Mouse (Mus musculus) neural tube, embryonic 14.5 days (tissue): ENCODE results near the gene Lsm2. TPM values are rescaled to one million over a fixed set of nuclear protein-coding genes. Genes with fewer than 3 reads are reported as not detected.
"Not testable (repeated sequence)": the region's sequence is repeated elsewhere in the genome, so short reads cannot be mapped to it uniquely, and the experiment has no call there.

Experiments
- ATAC-seq: fragments of 200-750 bp; cut with Nextera tagmentation; 2 replicates; pipeline ENCODE4 v1.8.0; 2017; ENCODE audit warnings: low read depth, mild to moderate bottlenecking, moderate TSS enrichment, moderate library complexity
- H3K27ac ChIP-seq: fragments of 300-500 bp; sonication (generic); 2 replicates; pipeline ENCODE4 v1.5.1; 2014; ENCODE audit warnings: low read depth, mild to moderate bottlenecking, control low read depth, low read length, moderate library complexity, mixed read lengths
- H3K27me3 ChIP-seq: fragments of 300-500 bp; sonication (generic); 2 replicates; pipeline ENCODE4 v1.6.1; 2014; ENCODE audit warnings: low read length; ENCODE audit not compliant: control insufficient read depth, insufficient read depth
- H3K36me3 ChIP-seq: fragments of 300-500 bp; sonication (generic); 2 replicates; pipeline ENCODE4 v1.6.1; 2014; ENCODE audit warnings: low read length, mixed read lengths; ENCODE audit not compliant: control insufficient read depth, insufficient read depth
- H3K4me1 ChIP-seq: fragments of 300-500 bp; sonication (generic); 2 replicates; pipeline ENCODE4 v1.6.1; 2014; ENCODE audit warnings: low read length; ENCODE audit not compliant: control insufficient read depth, insufficient read depth
- H3K4me2 ChIP-seq: fragments of 300-500 bp; sonication (generic); 2 replicates; pipeline ENCODE4 v1.6.1; 2014; ENCODE audit warnings: mild to moderate bottlenecking, low read depth, low read length, control low read depth
- H3K4me3 ChIP-seq: fragments of 300-500 bp; sonication (generic); 2 replicates; pipeline ENCODE4 v1.5.1; 2014; ENCODE audit warnings: low read depth, low read length, control low read depth, mixed read lengths
- H3K9ac ChIP-seq: fragments of 300-500 bp; sonication (generic); replicated peaks from 2 replicates; pipeline ENCODE4 v1.6.1; 2014; ENCODE audit warnings: low read depth, mild to moderate bottlenecking, control low read depth, low read length, mixed read lengths
- H3K9me3 ChIP-seq: fragments of 300-500 bp; sonication (generic); 2 replicates; pipeline ENCODE4 v1.6.1; 2016; ENCODE audit warnings: low read length; ENCODE audit not compliant: control insufficient read depth
- WGBS: fragments of 180-500 bp; shearing (Covaris S2); extraction: QIAGEN DNeasy Blood & Tissue Kit; methylation state at CpG from one replicate; pipeline ENCODE4 v1.1.7; 2014; 5-methylcytosine and 5-hydroxymethylcytosine counted together
- polyA plus RNA-seq: library from polyadenylated mRNA; unstranded; fragments of >200 nt; fragmentation: Nextera tagmentation; extraction: Ambion mirVana; gene quantifications from 2 replicates; pipeline ENCODE4 v1.2.1, GENCODE M21; 2014

The Lsm2 gene
- polyA plus RNA-seq, 1 experiment from 2014 or later: 89.5 TPM

GRCm38 (mm10) chr17:35027277-35028068, 45.8 kb downstream of the Lsm2 start, which contains the start of gene Sapcd1:
Gene Sapcd1 (minus strand): TSS chr17:35028016.
- no peak within 1 kb of the TSS for H3K4me3 ChIP-seq
- WGBS: 27% methylated on average over 13 of the region's 13 CpGs
- ATAC-seq: peak; percentile 71; the same call in 1 of the 2 replicates
- H3K27me3 ChIP-seq: no peaks in the 10 kb centered on the region
- H3K4me1 ChIP-seq: 0 out of 2 replicates have a peak, but pooled peaks cover 2% of the 10 kb centered on the region
- no peak within 1 kb of the TSS; the same call in 1 of the 2 replicates for H3K4me2 ChIP-seq
- no peaks in the 10 kb centered on the region for H3K9me3 ChIP-seq
- H3K27ac ChIP-seq: peak within 1 kb of the TSS; percentile 3
- H3K36me3 ChIP-seq: no peaks in the 10 kb centered on the region
- peak within 1 kb of the TSS; percentile 21; the same call in 1 of the 2 replicates for H3K9ac ChIP-seq

GRCm38 (mm10) chr17:35028315-35028714, 46.7 kb downstream of the Lsm2 start:
- Histone ChIP-seq H3K9ac (no peak overlapping the region), H3K4me2 (no peak overlapping the region), H3K4me3 (no peak overlapping the region), H3K36me3 (no peaks in the 10 kb centered on the region), H3K27ac (no peak overlapping the region), H3K4me1 (0 out of 2 replicates have a peak, but pooled peaks cover 2% of the 10 kb centered on the region), H3K9me3 (no peaks in the 10 kb centered on the region), H3K27me3 (no peaks in the 10 kb centered on the region)
- no peak for ATAC-seq
- WGBS: 92% methylated on average over 2 of the region's 2 CpGs

GRCm38 (mm10) chr17:35029691-35030532, 48.2 kb downstream of the Lsm2 start:
- 27% methylated on average over 19 of the region's 19 CpGs for WGBS
- Histone ChIP-seq H3K4me3 (no peak overlapping the region), H3K9ac (no peak overlapping the region; the same call in 1 of the 2 replicates), H3K27me3 (no peaks in the 10 kb centered on the region), H3K27ac (no peak overlapping the region), H3K4me2 (peak overlapping the region; percentile 35), H3K36me3 (no peaks in the 10 kb centered on the region), H3K9me3 (no peaks in the 10 kb centered on the region), H3K4me1 (0 out of 2 replicates have a peak, but pooled peaks cover 2% of the 10 kb centered on the region)
- ATAC-seq: 0 out of 2 replicates have a peak, but pooled peaks have one; percentile 38

GRCm38 (mm10) chr17:35031272-35031671, 49.6 kb downstream of the Lsm2 start:
- no peak overlapping the region for H3K4me2 ChIP-seq
- H3K27me3 ChIP-seq: no peaks in the 10 kb centered on the region
- WGBS: 88% methylated on average over 11 of the region's 11 CpGs
- no peak overlapping the region for H3K9ac ChIP-seq
- H3K4me3 ChIP-seq: no peak overlapping the region
- H3K27ac ChIP-seq: no peak overlapping the region
- H3K4me1 ChIP-seq: 0 out of 2 replicates have a peak, but pooled peaks cover 2% of the 10 kb centered on the region
- no peak for ATAC-seq
- no peaks in the 10 kb centered on the region for H3K36me3 ChIP-seq
- H3K9me3 ChIP-seq: no peaks in the 10 kb centered on the region

GRCm38 (mm10) chr17:35031880-35032279, 50.2 kb downstream of the Lsm2 start:
- Histone ChIP-seq H3K4me3 (no peak overlapping the region), H3K9ac (no peak overlapping the region), H3K4me2 (no peak overlapping the region), H3K36me3 (no peaks in the 10 kb centered on the region), H3K4me1 (0 out of 2 replicates have a peak, but pooled peaks cover 2% of the 10 kb centered on the region), H3K9me3 (no peaks in the 10 kb centered on the region), H3K27ac (no peak overlapping the region), H3K27me3 (no peaks in the 10 kb centered on the region)
- 88% methylated on average over 7 of the region's 7 CpGs for WGBS
- ATAC-seq: no peak

- 0 out of 2 replicates have a peak, but pooled peaks cover 2% of the 10 kb centered on the region for H3K4me1 ChIP-seq
- no peak overlapping the region for H3K4me3 ChIP-seq
- H3K36me3 ChIP-seq: no peaks in the 10 kb centered on the region
- no peak overlapping the region for H3K9ac ChIP-seq
- no peaks in the 10 kb centered on the region for H3K9me3 ChIP-seq
- no peak for ATAC-seq
- 76% methylated on average over 8 of the region's 8 CpGs for WGBS
- H3K4me2 ChIP-seq: no peak overlapping the region
- H3K27me3 ChIP-seq: no peaks in the 10 kb centered on the region
- no peak overlapping the region for H3K27ac ChIP-seq
Observed at GRCm38 (mm10) chr17:35032323-35032870, 50.7 kb downstream of the Lsm2 start.

GRCm38 (mm10) chr17:35033703-35034102, 52.0 kb downstream of the Lsm2 start:
- H3K27me3 ChIP-seq, H3K27ac ChIP-seq, H3K36me3 ChIP-seq, H3K4me3 ChIP-seq, H3K9ac ChIP-seq, H3K9me3 ChIP-seq, H3K4me2 ChIP-seq, ATAC-seq, H3K4me1 ChIP-seq: not testable (repeated sequence)
- 87% methylated on average over 1 of the region's 1 CpGs for WGBS

GRCm38 (mm10) chr17:35034896-35035295, 53.2 kb downstream of the Lsm2 start:
- no peak for ATAC-seq
- 78% methylated on average over 6 of the region's 6 CpGs for WGBS
- Histone ChIP-seq H3K9me3 (no peaks in the 10 kb centered on the region), H3K4me1 (no peaks in the 10 kb centered on the region), H3K4me3 (no peak overlapping the region), H3K9ac (no peak overlapping the region), H3K27me3 (no peaks in the 10 kb centered on the region), H3K4me2 (no peak overlapping the region), H3K27ac (no peak overlapping the region), H3K36me3 (no peaks in the 10 kb centered on the region)
